ENCODE assay signal across 12 mouse cellular contexts in genomic region chr1:170503277-170503739, GRCm38 (mm10).
DNase-seq lines count a peak whose midpoint lies in the region; ATAC-seq and TF ChIP-seq lines count a peak whose summit lies in the region.
"Had no signal": no experiment of that assay in that cellular context is flagged by ENCODE, and none has a peak within 500 bp of the region (broad histone marks: within the 10 kb centered on the region; RNA-seq: fewer than 3 reads in every experiment).

No protein-coding gene starts in this region.

- no peak overlapping the region for H3K9ac ChIP-seq in forebrain, postnatal 0 days
- peak overlapping the region; percentile 30; the same call in 1 of the 2 replicates for H3K9ac ChIP-seq in neural tube, embryonic 11.5 days (ENCODE audit: low read length)
- H3K9ac ChIP-seq in midbrain, embryonic 12.5 days (replicated peaks) = no peak overlapping the region
- H3K9ac ChIP-seq in intestine, embryonic 16.5 days (ENCODE audit: low read depth, low read length) = no peak overlapping the region
- H3K9ac ChIP-seq: embryonic facial prominence, embryonic 12.5 days had no signal

- no peaks in the 10 kb centered on the region for H3K9me3 ChIP-seq in forebrain, embryonic 10.5 days
- no peaks in the 10 kb centered on the region for H3K9me3 ChIP-seq in forebrain, postnatal 0 days (ENCODE audit: low read length)
- no peaks in the 10 kb centered on the region for H3K9me3 ChIP-seq in neural tube, embryonic 11.5 days (ENCODE audit: control insufficient read depth, low read length)
- H3K9me3 ChIP-seq in midbrain, embryonic 12.5 days = no peaks in the 10 kb centered on the region
- H3K9me3 ChIP-seq in intestine, embryonic 16.5 days (ENCODE audit: control insufficient read depth, low read length) = no peaks in the 10 kb centered on the region
- H3K9me3 ChIP-seq: embryonic facial prominence, embryonic 12.5 days had no signal

- no peaks in the 10 kb centered on the region for H3K27me3 ChIP-seq in forebrain, embryonic 10.5 days (ENCODE audit: poor library complexity, severe bottlenecking)
- H3K27me3 ChIP-seq in forebrain, postnatal 0 days (ENCODE audit: insufficient read depth, low read length) = no peaks in the 10 kb centered on the region
- no peaks in the 10 kb centered on the region for H3K27me3 ChIP-seq in neural tube, embryonic 11.5 days (ENCODE audit: control insufficient read depth, insufficient read depth, low read length)
- H3K27me3 ChIP-seq in midbrain, embryonic 12.5 days = 0 out of 2 replicates have a peak, but pooled peaks cover 3% of the 10 kb centered on the region
- no peaks in the 10 kb centered on the region for H3K27me3 ChIP-seq in intestine, embryonic 16.5 days (replicated peaks; ENCODE audit: control insufficient read depth, insufficient read depth, low read length)
- H3K27me3 ChIP-seq: embryonic facial prominence, embryonic 12.5 days had no signal

- H3K27ac ChIP-seq in forebrain, embryonic 10.5 days = peak overlapping the region; percentile 71
- no peak overlapping the region for H3K27ac ChIP-seq in forebrain, postnatal 0 days (ENCODE audit: low read depth, low read length)
- H3K27ac ChIP-seq in neural tube, embryonic 11.5 days (ENCODE audit: low read depth, low read length) = peak overlapping the region; percentile 24
- H3K27ac ChIP-seq in midbrain, embryonic 12.5 days (replicated peaks) = peak overlapping the region; percentile 20; the same call in 1 of the 2 replicates
- no peak overlapping the region for H3K27ac ChIP-seq in intestine, embryonic 16.5 days (ENCODE audit: low read length)
- H3K27ac ChIP-seq: embryonic facial prominence, embryonic 12.5 days had no signal

- no peak for TF ChIP-seq CTCF in forebrain, postnatal 0 days (IDR thresholded peaks at IDR 0.05; ENCODE audit: low read depth)

- no peak for DNase-seq in forebrain, embryonic 10.5 days (ENCODE audit: extremely low spot score, low spot score)
- no peak for DNase-seq in forebrain, postnatal 0 days
- DNase-seq in neural tube, embryonic 11.5 days (ENCODE audit: low spot score) = no peak
- no peak for DNase-seq in neural tube, embryonic 10.5 days (ENCODE audit: extremely low spot score, low spot score)
- DNase-seq in adipocyte (ENCODE audit: low spot score) = no peak
- no peak for DNase-seq in natural killer cell, adult 2 months (ENCODE audit: low spot score in 2 of 2)
- DNase-seq: adrenal gland, adult 8-10 months; kidney, adult 2 months had no signal

- 29% methylated on average over 4 of the region's 4 CpGs for WGBS in forebrain, embryonic 10.5 days
- WGBS in forebrain, postnatal 0 days = 18% methylated on average over 4 of the region's 4 CpGs
- WGBS in neural tube, embryonic 11.5 days = 25% methylated on average over 4 of the region's 4 CpGs
- WGBS in midbrain, embryonic 12.5 days = 41% methylated on average over 4 of the region's 4 CpGs
- 50% methylated on average over 4 of the region's 4 CpGs for WGBS in intestine, embryonic 16.5 days

- H3K4me3 ChIP-seq in forebrain, embryonic 10.5 days = no peak overlapping the region
- H3K4me3 ChIP-seq in forebrain, postnatal 0 days (ENCODE audit: low read depth, low read length) = no peak overlapping the region
- H3K4me3 ChIP-seq in neural tube, embryonic 11.5 days (ENCODE audit: low read depth, low read length) = no peak overlapping the region
- no peak overlapping the region for H3K4me3 ChIP-seq in midbrain, embryonic 12.5 days
- no peak overlapping the region for H3K4me3 ChIP-seq in intestine, embryonic 16.5 days (ENCODE audit: low read length)
- H3K4me3 ChIP-seq: embryonic facial prominence, embryonic 12.5 days had no signal

- no peaks in the 10 kb centered on the region for H3K36me3 ChIP-seq in forebrain, embryonic 10.5 days (replicated peaks)
- H3K36me3 ChIP-seq in forebrain, postnatal 0 days (ENCODE audit: insufficient read depth) = no peaks in the 10 kb centered on the region
- no peaks in the 10 kb centered on the region for H3K36me3 ChIP-seq in neural tube, embryonic 11.5 days (ENCODE audit: control insufficient read depth, insufficient read depth, low read length)
- H3K36me3 ChIP-seq in midbrain, embryonic 12.5 days = no peaks in the 10 kb centered on the region
- no peaks in the 10 kb centered on the region for H3K36me3 ChIP-seq in intestine, embryonic 16.5 days (ENCODE audit: control insufficient read depth, insufficient read depth, low read length)
- H3K36me3 ChIP-seq: embryonic facial prominence, embryonic 12.5 days had no signal

- peaks cover 48% of the 10 kb centered on the region for H3K4me1 ChIP-seq in forebrain, embryonic 10.5 days
- peaks cover 13% of the 10 kb centered on the region for H3K4me1 ChIP-seq in forebrain, postnatal 0 days (ENCODE audit: insufficient read depth)
- peaks cover 9% of the 10 kb centered on the region; the same call in 1 of the 2 replicates for H3K4me1 ChIP-seq in neural tube, embryonic 11.5 days (ENCODE audit: control insufficient read depth, insufficient read depth, low read length)
- H3K4me1 ChIP-seq in midbrain, embryonic 12.5 days = peaks cover 14% of the 10 kb centered on the region
- H3K4me1 ChIP-seq in intestine, embryonic 16.5 days (ENCODE audit: control insufficient read depth, insufficient read depth, low read length) = peaks cover 15% of the 10 kb centered on the region

- H3K4me2 ChIP-seq in forebrain, postnatal 0 days (ENCODE audit: low read depth) = no peak overlapping the region
- H3K4me2 ChIP-seq in neural tube, embryonic 11.5 days (ENCODE audit: low read depth) = no peak overlapping the region
- H3K4me2 ChIP-seq in midbrain, embryonic 12.5 days (replicated peaks) = no peak overlapping the region
- no peak overlapping the region for H3K4me2 ChIP-seq in intestine, embryonic 16.5 days (ENCODE audit: low read depth, low read length)
- H3K4me2 ChIP-seq: embryonic facial prominence, embryonic 12.5 days; liver, embryonic 11.5 days had no signal

- ATAC-seq in forebrain, postnatal 0 days = no peak
- ATAC-seq in neural tube, embryonic 11.5 days (ENCODE audit: insufficient read depth, low FRiP score, low TSS enrichment) = no peak; the same call in 1 of the 2 replicates
- 0 out of 2 replicates have a peak, but pooled peaks have one; percentile 19 for ATAC-seq in midbrain, embryonic 12.5 days (ENCODE audit: low FRiP score, low read depth)
- ATAC-seq in intestine, embryonic 16.5 days = no peak

Comparison
In these comparisons a context has a peak if more than half of its experiments do, and no peak if none do; other contexts are left out.
1. H3K27ac ChIP-seq: peak in forebrain, embryonic 10.5 days (single experiment), neural tube, embryonic 11.5 days (single experiment) and midbrain, embryonic 12.5 days (single experiment); none in forebrain, postnatal 0 days (single experiment) and intestine, embryonic 16.5 days (single experiment).